Mouse (Mus musculus): ENCODE measurements around the gene 2310002L09Rik.
"Not testable (repeated sequence)": the region's sequence is repeated elsewhere in the genome, so short reads cannot be mapped to it uniquely, and the experiment has no call there.

2310002L09Rik gene

DNA sequence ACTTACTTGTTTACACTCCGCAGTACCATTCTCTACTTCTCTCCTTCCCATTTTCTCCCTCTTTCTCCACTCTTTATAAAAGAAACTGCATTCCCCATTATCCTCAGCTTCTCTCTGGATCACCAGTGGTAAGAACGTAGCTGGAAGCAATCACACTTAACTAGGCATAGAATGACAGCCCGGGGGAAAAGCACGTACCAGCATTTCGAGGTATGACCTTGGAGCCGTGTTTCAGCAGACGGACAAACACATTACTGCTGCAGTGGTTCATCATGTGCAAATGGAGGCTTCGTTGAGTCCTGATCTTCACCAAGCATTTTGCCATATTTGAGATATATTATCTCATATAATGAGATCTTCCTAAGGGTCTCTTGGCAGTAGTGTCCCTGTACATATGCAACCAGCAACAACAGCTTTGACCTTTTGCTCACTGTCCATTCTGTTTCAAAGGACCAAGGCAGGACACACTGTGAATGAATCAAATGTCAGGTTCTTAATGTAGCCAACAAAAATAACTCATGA, at the start of gene 2310002L09Rik:
Gene 2310002L09Rik (minus strand): TSS at position 472 of the 522 bp plus-strand sequence.
- no peak for DNase-seq (ENCODE audit: low spot score in 2 of 2)

DNA sequence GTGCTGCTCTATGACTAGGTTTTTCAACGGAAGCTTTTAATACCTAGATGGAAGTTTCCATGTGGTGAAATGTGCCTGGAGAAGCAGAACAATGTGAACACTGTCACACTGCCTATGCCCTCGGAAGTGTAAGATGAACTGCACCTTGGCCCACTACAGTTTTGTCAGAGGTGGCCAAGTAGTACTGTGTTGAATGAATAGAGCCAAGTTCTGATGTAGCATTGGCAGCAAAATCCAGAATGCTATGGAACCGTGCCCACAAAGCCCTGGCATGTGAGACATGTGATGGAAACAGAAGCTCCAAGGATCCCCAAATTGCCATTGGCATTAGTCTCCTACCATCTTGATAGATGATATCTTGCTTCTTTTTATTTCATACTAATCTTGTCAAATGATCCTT, 29.8 kb upstream of the 2310002L09Rik start:
- no peak for DNase-seq (ENCODE audit: low spot score in 2 of 2)

DNA sequence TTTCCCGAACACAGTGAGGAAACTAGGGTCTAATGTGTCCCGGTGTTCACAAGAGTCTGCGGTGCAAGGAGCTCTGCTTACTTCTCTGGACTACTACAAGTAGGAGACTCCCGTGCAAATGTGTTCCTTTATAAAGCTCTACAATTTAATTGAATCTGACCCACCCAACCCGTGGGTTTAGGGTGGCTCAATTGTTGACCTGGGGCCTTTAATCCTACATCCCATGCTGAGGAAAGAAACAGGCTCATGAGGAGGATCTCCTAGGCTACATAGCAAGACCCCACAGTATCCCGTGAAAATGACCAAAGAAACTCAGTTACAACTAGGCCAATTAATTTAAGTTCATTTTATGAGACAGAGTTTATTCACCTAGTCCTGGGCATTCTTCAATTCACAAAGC, 30.0 kb downstream of the 2310002L09Rik start, which contains the start of gene Gm11756:
Gene Gm11756 (minus strand): TSS at position 101 of the 400 bp plus-strand sequence.
- not testable (repeated sequence) for DNase-seq (ENCODE audit: low spot score in 2 of 2)

DNA sequence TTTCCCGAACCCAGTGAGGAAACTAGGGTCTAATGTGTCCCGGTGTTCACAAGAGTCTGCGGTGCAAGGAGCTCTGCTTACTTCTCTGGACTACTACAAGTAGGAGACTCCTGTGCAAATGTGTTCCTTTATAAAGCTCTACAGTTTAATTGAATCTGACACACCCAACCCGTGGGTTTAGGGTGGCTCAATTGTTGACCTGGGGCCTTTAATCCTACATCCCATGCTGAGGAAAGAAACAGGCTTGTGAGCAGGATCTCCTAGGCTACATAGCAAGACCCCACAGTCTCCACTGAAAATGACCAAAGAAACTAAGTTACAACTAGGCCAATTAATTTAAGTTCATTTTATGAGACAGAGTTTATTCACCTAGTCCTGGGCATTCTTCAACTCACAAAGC, 44.8 kb downstream of the 2310002L09Rik start, which contains the start of gene Gm13871:
Gene Gm13871 (minus strand): TSS at position 101 of the 400 bp plus-strand sequence.
- not testable (repeated sequence) for DNase-seq (ENCODE audit: low spot score in 2 of 2)

DNA sequence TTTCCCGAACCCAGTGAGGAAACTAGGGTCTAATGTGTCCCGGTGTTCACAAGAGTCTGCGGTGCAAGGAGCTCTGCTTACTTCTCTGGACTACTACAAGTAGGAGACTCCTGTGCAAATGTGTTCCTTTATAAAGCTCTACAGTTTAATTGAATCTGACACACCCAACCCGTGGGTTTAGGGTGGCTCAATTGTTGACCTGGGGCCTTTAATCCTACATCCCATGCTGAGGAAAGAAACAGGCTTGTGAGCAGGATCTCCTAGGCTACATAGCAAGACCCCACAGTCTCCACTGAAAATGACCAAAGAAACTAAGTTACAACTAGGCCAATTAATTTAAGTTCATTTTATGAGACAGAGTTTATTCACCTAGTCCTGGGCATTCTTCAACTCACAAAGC, 59.6 kb downstream of the 2310002L09Rik start, which contains the start of gene Gm11757:
Gene Gm11757 (minus strand): TSS at position 101 of the 400 bp plus-strand sequence.
- not testable (repeated sequence) for DNase-seq (ENCODE audit: low spot score in 2 of 2)

Data from frontal cortex, postnatal 25 days (tissue).